Mouse (Mus musculus): ENCODE results near the gene Sbsn. TPM values are rescaled to one million over a fixed set of nuclear protein-coding genes. Genes with fewer than 3 reads are reported as not detected.

Gene Sbsn
- polyA plus RNA-seq, 1 experiment from 2014 or later = 0.69 TPM

DNA sequence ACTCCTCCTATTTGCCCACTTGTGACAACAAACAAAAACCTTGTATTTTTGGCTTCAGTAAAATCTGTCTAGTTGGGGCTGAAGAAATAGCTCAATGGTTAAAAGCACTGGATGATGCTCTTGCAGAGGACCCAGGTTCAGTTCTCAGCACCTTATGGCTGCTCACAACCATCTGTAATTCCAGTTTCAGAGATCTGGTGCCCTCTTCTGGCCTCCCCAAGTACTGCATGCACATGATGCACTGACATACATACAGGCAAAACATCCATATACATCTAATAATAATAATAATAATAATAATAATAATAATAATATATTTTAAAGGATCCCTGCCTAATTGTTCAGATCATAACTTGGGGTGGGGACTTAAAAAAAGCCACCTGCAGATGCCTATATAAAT lies 49.4 kb downstream of the Sbsn start:
- Histone ChIP-seq H3K9ac (replicated peaks) (no peak overlapping the region), H3K27ac (ENCODE audit: low read depth) (no peak overlapping the region), H3K36me3 (replicated peaks; ENCODE audit: insufficient read depth, low read length) (no peaks in the 10 kb centered on the region), H3K4me3 (ENCODE audit: low read depth, low read length) (no peak overlapping the region), H3K9me3 (ENCODE audit: low read length) (peaks cover 6% of the 10 kb centered on the region), H3K27me3 (ENCODE audit: insufficient read depth, low read length) (no peaks in the 10 kb centered on the region), H3K4me1 (ENCODE audit: insufficient read depth) (no peaks in the 10 kb centered on the region), H3K4me2 (ENCODE audit: low read depth, low read length) (no peak overlapping the region)
- DNase-seq = no peak
- ATAC-seq = no peak
- TF ChIP-seq EP300 (IDR thresholded peaks at IDR 0.05; ENCODE audit: low read depth) (no peak), CTCF (IDR thresholded peaks at IDR 0.05; ENCODE audit: low read depth) (peak; percentile 53)

DNA sequence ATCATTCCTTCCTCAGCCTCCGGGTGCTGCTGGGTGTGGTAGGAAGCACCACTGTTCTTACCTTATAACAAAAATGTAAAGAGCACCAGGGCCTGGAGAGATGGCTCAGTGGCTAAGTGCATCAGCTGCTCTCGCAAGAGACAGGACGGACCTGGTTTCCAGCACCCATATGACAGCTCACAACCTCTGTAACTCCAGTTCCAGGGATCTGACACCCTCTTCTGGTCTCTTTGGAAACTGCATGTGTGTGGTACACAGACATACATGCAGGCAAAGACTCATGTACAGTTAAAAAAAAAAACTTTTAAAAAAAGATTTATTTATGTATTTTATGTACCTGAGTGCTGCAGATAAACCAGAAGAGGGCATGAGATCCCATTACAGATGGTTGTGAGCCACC lies 52.0 kb downstream of the Sbsn start:
- H3K4me2 ChIP-seq (ENCODE audit: low read depth, low read length) = no peak overlapping the region
- 0 out of 2 replicates have a peak, but pooled peaks have one; percentile 5 for TF ChIP-seq CTCF (IDR thresholded peaks at IDR 0.05; ENCODE audit: low read depth)
- TF ChIP-seq EP300 (IDR thresholded peaks at IDR 0.05; ENCODE audit: low read depth) = no peak
- no peak overlapping the region for H3K27ac ChIP-seq (ENCODE audit: low read depth)
- no peak for DNase-seq
- WGBS (ENCODE audit: insufficient replicate concordance) = 87% methylated on average over 3 of the region's 3 CpGs
- H3K4me1 ChIP-seq (ENCODE audit: insufficient read depth) = no peaks in the 10 kb centered on the region
- ATAC-seq = no peak
- peaks cover 6% of the 10 kb centered on the region for H3K9me3 ChIP-seq (ENCODE audit: low read length)
- no peaks in the 10 kb centered on the region for H3K36me3 ChIP-seq (replicated peaks; ENCODE audit: insufficient read depth, low read length)
- no peak overlapping the region for H3K4me3 ChIP-seq (ENCODE audit: low read depth, low read length)
- no peaks in the 10 kb centered on the region for H3K27me3 ChIP-seq (ENCODE audit: insufficient read depth, low read length)
- H3K9ac ChIP-seq (replicated peaks) = no peak overlapping the region

DNA sequence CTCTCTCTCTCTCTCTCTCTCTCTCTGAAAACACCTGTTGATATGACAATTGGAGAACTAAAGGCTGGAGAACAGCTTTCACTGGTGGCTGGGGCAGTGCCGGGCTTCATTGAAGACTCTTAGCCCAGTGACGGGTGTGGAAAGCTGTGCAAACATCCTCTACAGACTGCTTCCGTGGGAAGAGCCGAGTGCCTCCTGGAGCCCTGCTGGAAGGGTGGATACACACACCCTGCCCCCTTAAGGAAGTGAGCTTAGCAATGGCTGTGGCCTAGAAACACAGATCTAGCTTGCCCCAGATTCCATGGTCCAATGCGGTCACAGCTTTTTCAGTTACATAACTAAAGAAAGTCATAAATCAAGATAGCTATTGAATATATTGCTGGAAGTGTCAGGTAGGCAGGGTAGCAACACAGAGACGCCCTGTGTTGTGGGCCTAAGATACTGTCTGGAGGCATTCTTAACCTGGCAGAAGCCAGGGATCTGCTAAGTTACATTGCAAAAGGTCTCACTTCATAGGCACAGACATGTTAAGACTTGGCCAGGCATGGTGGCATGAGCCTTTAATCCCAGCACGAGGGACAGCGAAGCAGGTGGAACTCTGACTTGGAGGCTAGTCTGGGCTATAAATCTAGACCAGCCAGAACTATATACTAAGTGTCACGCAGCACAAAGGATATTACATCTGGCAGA lies 52.9 kb downstream of the Sbsn start:
- 71% methylated on average over 9 of the region's 9 CpGs for WGBS (ENCODE audit: insufficient replicate concordance)
- no peak overlapping the region for H3K27ac ChIP-seq (ENCODE audit: low read depth)
- TF ChIP-seq EP300 (IDR thresholded peaks at IDR 0.05; ENCODE audit: low read depth) (no peak), CTCF (IDR thresholded peaks at IDR 0.05; ENCODE audit: low read depth) (no peak)
- DNase-seq = no peak
- no peak overlapping the region for H3K9ac ChIP-seq (replicated peaks)
- H3K4me1 ChIP-seq (ENCODE audit: insufficient read depth) = no peaks in the 10 kb centered on the region
- H3K4me3 ChIP-seq (ENCODE audit: low read depth, low read length) = no peak overlapping the region
- no peak for ATAC-seq
- no peaks in the 10 kb centered on the region for H3K36me3 ChIP-seq (replicated peaks; ENCODE audit: insufficient read depth, low read length)
- no peaks in the 10 kb centered on the region for H3K27me3 ChIP-seq (ENCODE audit: insufficient read depth, low read length)
- H3K9me3 ChIP-seq (ENCODE audit: low read length) = peaks cover 6% of the 10 kb centered on the region
- H3K4me2 ChIP-seq (ENCODE audit: low read depth, low read length) = no peak overlapping the region

Other genes starting within 250 kb of the Sbsn start
- gene Arhgap33, start 216.4 kb upstream of the Sbsn start, polyA plus RNA-seq (2015; fragmentation: Nextera tagmentation; extraction: Ambion mirVana) = 1.0 and 1.1 TPM in 2 replicates
- 4.9 and 6.6 TPM in 2 replicates for gene Hspb6, start 199.3 kb upstream of the Sbsn start, polyA plus RNA-seq (2015; fragmentation: Nextera tagmentation; extraction: Ambion mirVana)
- 0.53 and 1.1 TPM in 2 replicates for gene Proser3, start 199.2 kb upstream of the Sbsn start, polyA plus RNA-seq (2015; fragmentation: Nextera tagmentation; extraction: Ambion mirVana)
- gene Lin37, start 191.6 kb upstream of the Sbsn start, polyA plus RNA-seq (2015; fragmentation: Nextera tagmentation; extraction: Ambion mirVana) = 16.0 and 18.9 TPM in 2 replicates
- gene U2af1l4, start 188.2 kb upstream of the Sbsn start, polyA plus RNA-seq (2015; fragmentation: Nextera tagmentation; extraction: Ambion mirVana) = 34.4 and 34.8 TPM in 2 replicates
- 1.5 and 1.8 TPM in 2 replicates for gene Gm49396, start 188.1 kb upstream of the Sbsn start, polyA plus RNA-seq (2015; fragmentation: Nextera tagmentation; extraction: Ambion mirVana)
- gene Psenen, start 187.8 kb upstream of the Sbsn start, polyA plus RNA-seq (2015; fragmentation: Nextera tagmentation; extraction: Ambion mirVana) = 85.3 and 94.5 TPM in 2 replicates
- 0.52 and 1.2 TPM in 2 replicates for gene Igflr1, start 186.0 kb upstream of the Sbsn start, polyA plus RNA-seq (2015; fragmentation: Nextera tagmentation; extraction: Ambion mirVana)
- gene Kmt2b, start 162.7 kb upstream of the Sbsn start, polyA plus RNA-seq (2015; fragmentation: Nextera tagmentation; extraction: Ambion mirVana) = 1.9 and 3.1 TPM in 2 replicates
- 0.53 and 1.2 TPM in 2 replicates for gene Zbtb32, start 152.6 kb upstream of the Sbsn start, polyA plus RNA-seq (2015; fragmentation: Nextera tagmentation; extraction: Ambion mirVana)
- gene Upk1a, start 138.6 kb upstream of the Sbsn start, polyA plus RNA-seq (2015; fragmentation: Nextera tagmentation; extraction: Ambion mirVana) = 0.07 and 0.14 TPM in 2 replicates
- 995 and 998 TPM in 2 replicates for gene Cox6b1, start 125.3 kb upstream of the Sbsn start, polyA plus RNA-seq (2015; fragmentation: Nextera tagmentation; extraction: Ambion mirVana)
- not detected in 2 replicates for gene Etv2, start 115.6 kb upstream of the Sbsn start, polyA plus RNA-seq (2015; fragmentation: Nextera tagmentation; extraction: Ambion mirVana)
- 41.8 and 43.3 TPM in 2 replicates for gene Rbm42, start 101.2 kb upstream of the Sbsn start, polyA plus RNA-seq (2015; fragmentation: Nextera tagmentation; extraction: Ambion mirVana)
- gene Haus5, start 86.5 kb upstream of the Sbsn start, polyA plus RNA-seq (2015; fragmentation: Nextera tagmentation; extraction: Ambion mirVana) = 11.4 and 13.0 TPM in 2 replicates
- gene Pmis2, start 79.9 kb upstream of the Sbsn start, polyA plus RNA-seq (2015; fragmentation: Nextera tagmentation; extraction: Ambion mirVana) = not detected in 2 replicates
- gene 2200002J24Rik, start 52.5 kb upstream of the Sbsn start, polyA plus RNA-seq (2015; fragmentation: Nextera tagmentation; extraction: Ambion mirVana) = 0.53 and 1.4 TPM in 2 replicates
- gene Atp4a, start 39.3 kb upstream of the Sbsn start, polyA plus RNA-seq (2015; fragmentation: Nextera tagmentation; extraction: Ambion mirVana) = 1.1 and 1.6 TPM in 2 replicates
- 153 and 158 TPM in 2 replicates for gene Tmem147, start 21.9 kb upstream of the Sbsn start, polyA plus RNA-seq (2015; fragmentation: Nextera tagmentation; extraction: Ambion mirVana)
- 0.12 TPM in 1 of 2 replicates, not detected in the other for gene Gapdhs, start 7.8 kb upstream of the Sbsn start, polyA plus RNA-seq (2015; fragmentation: Nextera tagmentation; extraction: Ambion mirVana)
- 1.5 and 1.8 TPM in 2 replicates for gene Dmkn, start 12.3 kb downstream of the Sbsn start, polyA plus RNA-seq (2015; fragmentation: Nextera tagmentation; extraction: Ambion mirVana)
- not detected in 2 replicates for gene Krtdap, start 36.4 kb downstream of the Sbsn start, polyA plus RNA-seq (2015; fragmentation: Nextera tagmentation; extraction: Ambion mirVana)
- 1.6 and 2.1 TPM in 2 replicates for gene Ffar2, start 72.3 kb downstream of the Sbsn start, polyA plus RNA-seq (2015; fragmentation: Nextera tagmentation; extraction: Ambion mirVana)
- not detected in 2 replicates for gene Ffar3, start 104.7 kb downstream of the Sbsn start, polyA plus RNA-seq (2015; fragmentation: Nextera tagmentation; extraction: Ambion mirVana)
- gene Ffar1, start 110.1 kb downstream of the Sbsn start, polyA plus RNA-seq (2015; fragmentation: Nextera tagmentation; extraction: Ambion mirVana) = 0.06 TPM in 1 of 2 replicates, not detected in the other
- gene Cd22, start 128.9 kb downstream of the Sbsn start, polyA plus RNA-seq (2015; fragmentation: Nextera tagmentation; extraction: Ambion mirVana) = 1.5 and 2.2 TPM in 2 replicates
- gene Mag, start 163.4 kb downstream of the Sbsn start, polyA plus RNA-seq (2015; fragmentation: Nextera tagmentation; extraction: Ambion mirVana) = 0.47 and 0.51 TPM in 2 replicates
- 0.49 TPM in 1 of 2 replicates, not detected in the other for gene Hamp2, start 173.2 kb downstream of the Sbsn start, polyA plus RNA-seq (2015; fragmentation: Nextera tagmentation; extraction: Ambion mirVana)
- gene Hamp, start 192.6 kb downstream of the Sbsn start, polyA plus RNA-seq (2015; fragmentation: Nextera tagmentation; extraction: Ambion mirVana) = 142 and 248 TPM in 2 replicates
- 11.6 and 12.0 TPM in 2 replicates for gene Usf2, start 205.3 kb downstream of the Sbsn start, polyA plus RNA-seq (2015; fragmentation: Nextera tagmentation; extraction: Ambion mirVana)
- gene Lsr, start 222.0 kb downstream of the Sbsn start, polyA plus RNA-seq (2015; fragmentation: Nextera tagmentation; extraction: Ambion mirVana) = 28.2 and 33.7 TPM in 2 replicates
- gene Fam187b, start 222.3 kb downstream of the Sbsn start, polyA plus RNA-seq (2015; fragmentation: Nextera tagmentation; extraction: Ambion mirVana) = 4.0 and 5.0 TPM in 2 replicates

All from liver, postnatal 0 days (tissue).